Mouse (Mus musculus): ENCODE results near the gene Rsph14. TPM values are rescaled to one million over a fixed set of nuclear protein-coding genes. Genes with fewer than 3 reads are reported as not detected.
A peak's percentile ranks its signal among the peaks of the same experiment; 100 is the strongest.

The Rsph14 gene
- total RNA-seq (2021) = under 1 TPM; 0.56 TPM
- long read RNA-seq, experiment 1, partial matches to known transcripts = 1 of 1 reads
- long read RNA-seq, experiment 1, other reads (novel, unspliced or antisense) = 0 of 1 reads
- long read RNA-seq, experiment 2 = 0 reads

GRCm38 (mm10) chr10:75032395-75032794 lies at the start of gene Rsph14:
Rsph14 (minus strand) TSS chr10:75032586.
- DNase-seq = peak; percentile 97

DNA sequence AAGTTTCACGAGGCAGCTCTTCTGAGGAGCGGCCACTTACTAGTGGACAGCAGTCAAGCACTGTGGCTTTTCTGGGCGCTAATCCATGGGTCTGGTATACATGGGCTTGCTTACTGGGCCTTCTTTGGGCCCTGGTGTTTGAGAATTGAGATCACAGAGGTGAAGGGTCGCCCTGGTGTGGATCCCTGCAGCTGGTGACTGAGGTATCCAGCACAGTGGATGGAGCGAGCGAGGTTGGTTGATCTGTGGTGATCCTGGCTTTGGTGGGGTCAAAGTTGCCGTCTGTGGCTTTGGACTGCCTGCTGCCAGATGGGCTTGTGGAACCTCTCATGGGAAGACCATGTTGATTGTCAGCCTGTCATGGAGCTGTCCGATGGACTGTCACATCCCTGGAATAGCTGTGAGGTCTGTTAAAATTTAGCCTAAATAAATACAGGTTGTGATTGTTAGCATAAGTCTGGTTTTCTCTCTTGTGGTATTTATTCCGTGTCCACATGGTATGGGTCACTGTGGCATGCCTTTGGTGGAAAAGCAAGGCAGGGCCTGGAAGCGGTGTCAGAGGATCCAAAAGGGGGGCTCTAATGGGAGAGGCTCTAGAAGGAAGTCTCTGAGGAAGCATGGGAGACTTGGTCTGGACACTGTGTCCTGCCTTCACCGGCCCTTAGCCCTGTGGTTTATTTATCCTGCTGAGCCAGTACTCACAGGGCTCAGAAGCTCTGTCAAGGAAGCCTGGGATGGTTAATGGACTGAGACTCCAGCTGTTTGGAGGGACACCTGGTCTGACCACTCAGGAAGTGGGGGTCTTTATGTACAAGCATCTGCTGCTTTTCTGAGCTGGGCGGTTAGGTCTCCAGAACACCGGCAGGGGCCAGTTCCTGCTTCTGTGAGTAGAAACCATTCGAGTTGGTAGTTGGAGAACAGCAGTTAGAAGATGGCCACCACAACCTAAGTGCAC lies 46.1 kb upstream of the Rsph14 start:
- no peak for DNase-seq

DNA sequence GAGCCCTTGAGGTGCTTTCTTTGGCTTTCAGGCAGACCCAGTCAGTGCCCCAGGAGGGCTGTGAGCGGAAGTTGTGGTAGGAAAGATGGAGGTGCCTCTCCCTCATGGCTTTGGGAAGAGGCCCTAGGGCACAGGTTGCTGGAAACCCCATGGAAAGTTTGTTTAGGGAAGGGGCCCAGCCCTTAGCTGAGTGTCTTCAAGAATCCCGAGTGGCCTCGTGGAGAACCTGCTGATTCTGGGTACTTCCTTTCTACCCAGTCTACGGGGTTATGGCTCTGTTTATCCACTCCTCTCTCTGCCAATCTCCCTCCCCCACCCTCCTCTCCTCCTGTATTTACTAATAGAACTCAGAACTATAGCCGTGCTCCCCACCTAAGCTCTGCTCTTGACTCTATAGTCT lies 43.3 kb upstream of the Rsph14 start:
- DNase-seq = no peak

DNA sequence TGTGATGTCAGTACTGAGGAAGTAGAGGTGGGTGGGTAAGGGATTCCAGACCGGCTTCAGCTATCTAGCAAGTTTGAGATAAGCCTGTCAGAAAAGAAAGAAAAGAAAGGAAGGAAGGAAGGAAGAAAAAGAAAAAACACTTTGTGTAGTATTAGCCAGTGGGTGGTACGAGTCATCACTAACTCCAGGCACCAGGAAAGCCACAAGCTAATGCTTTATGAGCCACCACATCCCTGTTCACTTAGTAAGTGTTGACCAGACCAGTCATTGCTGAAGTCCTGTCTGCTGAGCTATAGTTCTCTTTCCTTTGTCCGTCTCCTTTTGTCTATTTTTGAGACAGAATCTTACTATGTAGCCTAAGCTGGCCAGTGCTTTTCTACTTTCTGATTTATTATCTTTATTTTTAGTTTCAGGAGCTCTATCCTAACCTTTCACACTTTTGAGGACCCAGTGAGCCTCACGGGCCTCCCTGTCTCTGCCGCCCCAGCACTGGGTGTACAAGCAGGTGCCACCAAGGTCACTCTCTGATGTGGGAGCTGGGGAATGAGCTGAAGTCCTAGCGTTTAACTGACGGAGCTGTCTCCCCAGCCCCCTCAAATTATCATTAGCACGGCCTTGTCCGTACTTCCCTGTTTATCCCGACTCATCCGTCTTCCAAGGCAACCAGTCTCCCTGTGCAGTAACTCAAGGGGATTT lies 38.0 kb upstream of the Rsph14 start:
- peak; percentile 28 to 54 for DNase-seq

GRCm38 (mm10) chr10:75068624-75069328 lies 36.4 kb upstream of the Rsph14 start:
- no peak for DNase-seq

DNA sequence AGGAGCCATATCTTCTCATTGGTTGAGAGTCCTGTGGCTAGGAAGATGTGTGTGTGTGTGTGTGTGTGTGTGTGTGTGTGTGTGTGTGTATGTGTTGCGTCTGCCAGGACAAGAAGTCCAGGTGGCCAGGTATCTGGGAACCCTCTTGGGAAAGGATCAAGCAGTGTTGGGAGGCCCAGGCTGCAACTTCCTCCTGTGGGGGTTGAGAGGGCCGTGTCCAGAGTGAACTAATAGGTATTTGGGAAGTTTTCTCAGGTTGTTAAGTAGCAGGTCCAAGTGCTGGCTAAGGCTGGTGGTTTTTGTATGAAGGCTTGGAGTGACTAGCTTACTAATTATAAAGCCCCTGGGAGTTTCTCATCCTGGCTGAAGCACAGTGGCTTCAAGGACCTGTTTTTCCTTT lies 35.7 kb upstream of the Rsph14 start:
- DNase-seq = no peak

DNA sequence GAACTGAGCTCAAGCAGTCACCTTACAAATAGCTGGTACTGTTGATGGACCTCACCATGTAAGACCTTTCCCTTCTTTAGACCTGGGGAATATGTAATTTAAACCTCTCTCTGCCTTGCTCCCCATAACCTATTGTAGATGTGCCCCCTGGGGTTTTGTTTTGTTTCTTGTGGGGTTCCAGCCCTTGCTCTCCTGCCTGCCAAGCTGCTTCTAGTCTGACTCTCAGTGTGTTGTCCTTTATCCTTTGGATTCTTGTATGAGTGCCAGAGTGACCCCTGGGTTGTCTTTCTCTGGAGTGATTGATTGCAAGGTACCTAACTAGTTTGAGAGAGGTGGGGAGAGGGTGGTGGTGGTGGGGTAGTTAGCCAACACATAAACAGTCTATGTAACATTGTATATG lies 35.1 kb upstream of the Rsph14 start:
- no peak for DNase-seq

DNA sequence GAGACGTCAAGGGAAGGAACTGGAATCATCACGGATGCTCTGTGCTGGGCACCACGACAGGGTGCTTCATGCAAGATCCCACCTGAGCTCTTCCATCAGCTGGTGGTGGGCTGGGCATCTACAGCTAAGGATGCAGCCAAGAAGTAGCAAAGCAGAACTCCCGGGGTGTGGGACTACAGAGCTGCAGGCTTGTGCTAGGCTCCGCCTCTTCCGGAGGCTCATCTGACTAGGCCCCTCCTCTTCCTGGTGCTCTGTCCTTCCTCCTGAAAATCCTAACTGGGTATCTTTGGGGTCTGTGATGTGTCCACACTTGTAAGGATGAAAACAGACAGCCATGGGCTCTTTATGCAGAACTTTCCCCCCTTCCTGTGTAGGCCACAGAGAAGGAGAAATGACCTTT lies 33.3 kb upstream of the Rsph14 start:
- DNase-seq = no peak

- DNase-seq = peak; percentile 36 to 50
Observed at GRCm38 (mm10) chr10:75063301-75063965, 31.0 kb upstream of the Rsph14 start.

- DNase-seq = no peak
Observed at GRCm38 (mm10) chr10:75062621-75063020, 30.2 kb upstream of the Rsph14 start.

DNA sequence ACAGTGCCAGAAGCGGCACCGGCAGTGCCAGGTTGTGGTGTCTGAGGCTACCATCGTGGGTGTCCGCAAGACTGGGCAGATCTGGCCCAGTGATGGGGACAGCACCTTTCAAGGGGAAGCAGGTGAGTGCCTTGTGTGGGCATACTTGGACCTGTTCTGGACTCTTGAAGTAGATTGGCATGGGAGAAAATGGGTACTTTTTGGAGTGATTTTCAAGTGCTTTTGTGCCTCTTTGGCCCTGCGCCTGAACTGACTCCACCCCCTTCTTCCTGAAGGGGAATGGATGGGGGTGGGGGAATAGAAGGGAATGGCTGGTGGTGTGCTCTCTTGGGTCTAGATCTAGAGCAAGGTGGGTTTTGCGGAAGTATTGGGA lies 29.8 kb upstream of the Rsph14 start:
- peak; percentile 28 to 50 for DNase-seq

DNA sequence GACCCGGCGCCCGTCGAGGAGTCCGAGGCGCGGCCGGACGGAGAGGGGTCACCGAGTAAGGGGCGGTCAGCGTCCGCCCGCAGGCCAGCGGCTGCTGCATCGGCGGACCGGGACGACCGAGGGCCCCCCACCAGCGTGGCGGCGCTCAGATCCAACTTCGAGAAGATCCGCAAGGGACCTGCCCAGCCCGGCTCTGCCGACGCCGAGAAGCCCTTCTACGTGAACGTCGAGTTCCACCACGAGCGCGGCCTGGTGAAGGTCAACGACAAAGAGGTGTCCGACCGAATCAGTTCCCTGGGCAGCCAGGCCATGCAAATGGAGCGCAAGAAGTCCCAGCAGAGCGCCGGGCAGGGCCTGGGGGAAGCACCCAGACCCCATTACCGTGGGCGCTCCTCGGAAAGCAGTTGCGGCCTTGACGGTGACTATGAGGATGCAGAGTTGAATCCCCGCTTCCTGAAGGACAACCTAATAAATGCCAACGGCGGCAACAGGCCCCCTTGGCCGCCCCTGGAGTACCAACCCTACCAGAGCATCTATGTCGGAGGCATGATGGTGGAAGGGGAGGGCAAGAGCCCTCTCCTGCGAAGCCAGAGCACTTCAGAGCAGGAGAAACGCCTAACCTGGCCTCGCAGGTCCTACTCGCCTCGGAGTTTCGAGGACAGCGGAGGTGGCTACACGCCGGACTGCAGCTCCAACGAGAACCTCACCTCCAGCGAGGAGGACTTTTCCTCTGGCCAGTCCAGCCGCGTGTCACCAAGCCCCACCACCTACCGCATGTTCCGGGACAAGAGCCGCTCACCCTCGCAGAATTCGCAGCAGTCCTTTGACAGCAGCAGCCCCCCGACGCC lies 29.2 kb upstream of the Rsph14 start:
- DNase-seq = peak; percentile 48 to 61

DNA sequence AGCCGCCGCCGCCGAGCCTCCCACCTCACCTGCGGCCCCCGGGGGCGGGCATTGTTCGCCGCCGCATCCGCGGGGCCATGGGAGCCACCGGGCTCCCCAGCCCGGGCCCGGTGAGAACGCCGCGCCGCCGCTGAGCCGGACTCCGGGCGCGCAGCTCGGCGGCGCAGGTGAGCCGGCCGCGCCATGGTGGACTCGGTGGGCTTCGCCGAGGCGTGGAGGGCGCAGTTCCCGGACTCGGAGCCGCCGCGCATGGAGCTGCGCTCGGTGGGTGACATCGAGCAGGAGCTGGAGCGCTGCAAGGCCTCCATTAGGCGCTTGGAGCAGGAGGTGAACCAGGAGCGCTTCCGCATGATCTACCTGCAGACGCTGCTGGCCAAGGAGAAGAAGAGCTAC lies 28.5 kb upstream of the Rsph14 start:
- peak; percentile 10 to 50 for DNase-seq

GRCm38 (mm10) chr10:75060217-75060842 lies 27.9 kb upstream of the Rsph14 start, which contains the start of gene Bcr:
Bcr (plus strand) TSS chr10:75060592.
- peak; percentile 91 to 94 for DNase-seq

- DNase-seq = peak; percentile 74 to 84
Observed at GRCm38 (mm10) chr10:75059396-75059795, 27.0 kb upstream of the Rsph14 start.

GRCm38 (mm10) chr10:75058761-75059395 lies 26.5 kb upstream of the Rsph14 start:
- peak in 1 of 2 experiments; percentile 27 for DNase-seq

DNA sequence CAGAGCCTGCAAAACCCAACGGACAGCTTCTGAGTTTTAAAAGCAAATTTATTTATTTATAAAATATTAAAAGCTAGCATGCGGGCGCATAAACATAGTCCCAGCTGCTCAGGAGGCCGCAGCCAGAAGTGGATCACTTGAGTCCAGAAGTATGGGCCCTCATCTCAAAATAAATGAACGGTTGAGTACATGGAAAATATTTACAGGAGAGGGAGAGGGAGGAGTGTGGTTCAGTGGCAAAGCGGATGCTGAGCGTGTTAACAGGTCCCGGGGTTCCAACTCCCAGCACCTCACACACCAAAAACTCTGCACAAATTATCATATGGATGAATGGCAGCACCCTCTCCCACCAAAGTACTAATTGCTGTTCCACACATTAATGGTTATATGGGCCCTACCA lies 25.9 kb upstream of the Rsph14 start:
- no peak for DNase-seq

DNA sequence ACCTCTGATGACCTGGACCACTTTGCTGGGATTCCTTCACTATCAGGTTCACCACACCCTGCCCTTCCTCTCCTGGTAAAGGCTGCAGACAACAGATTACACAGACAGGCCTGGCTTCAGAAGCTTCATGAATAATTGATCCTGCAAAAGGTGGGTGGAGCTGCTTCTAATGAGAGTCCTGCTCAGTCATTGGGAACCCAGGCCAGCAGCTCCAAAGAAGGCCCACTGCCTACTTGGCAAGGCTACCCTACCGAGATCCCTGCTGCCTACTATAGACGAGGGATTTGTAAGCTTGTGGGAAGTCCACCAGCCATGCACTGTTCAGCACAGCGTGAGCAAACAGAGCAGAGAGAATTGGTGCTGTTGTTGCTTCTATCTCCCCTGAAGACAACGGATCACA lies 23.9 kb upstream of the Rsph14 start:
- DNase-seq = no peak

DNA sequence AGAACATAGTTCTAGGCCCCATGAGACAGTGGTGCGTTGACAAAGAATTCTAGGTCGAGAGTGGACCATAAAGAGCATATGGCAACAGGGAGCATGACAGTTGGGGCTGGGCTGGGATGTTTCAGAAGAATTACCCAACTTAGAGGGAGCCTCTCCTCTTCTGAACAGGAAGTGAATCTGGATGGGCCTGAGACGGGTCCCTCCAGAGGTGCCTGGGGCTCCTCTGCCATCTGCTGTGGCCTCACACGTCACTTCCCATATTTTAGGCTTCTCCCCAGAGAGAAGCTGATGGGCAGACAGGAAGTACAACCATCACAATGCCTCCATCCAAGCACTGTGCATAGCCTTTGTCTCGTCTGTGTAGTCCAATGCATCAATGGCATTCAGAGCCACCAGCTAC lies 23.3 kb upstream of the Rsph14 start:
- no peak for DNase-seq

GRCm38 (mm10) chr10:75054125-75054524 lies 21.7 kb upstream of the Rsph14 start:
- DNase-seq = peak; percentile 75 to 83
